Mouse (Mus musculus): ENCODE measurements around the gene Nudt17.

DNA sequence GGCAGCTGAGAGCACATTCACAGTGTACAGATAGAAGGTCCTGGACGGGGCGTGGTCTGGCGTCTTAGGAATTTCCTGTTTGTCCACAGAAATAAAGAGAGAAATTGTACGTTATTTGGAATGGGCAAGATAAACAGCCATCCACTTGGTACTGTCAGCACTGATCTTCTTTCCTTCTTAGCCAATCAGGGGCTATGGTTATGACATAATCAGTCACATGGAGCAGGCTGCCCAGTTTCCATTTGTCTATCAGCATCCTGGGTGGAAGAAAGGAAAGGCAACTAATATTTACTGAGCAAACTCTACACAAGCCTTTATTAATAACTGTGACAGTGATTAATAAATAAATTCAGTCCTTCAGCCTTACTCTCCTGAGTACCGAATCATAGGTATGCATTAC, 5.9 kb upstream of the Nudt17 start:
- TF ChIP-seq GATA1 (IDR thresholded peaks at IDR 0.05; ENCODE audit: borderline replicate concordance, low read length) (no peak), FLI1 (IDR thresholded peaks at IDR 0.05; ENCODE audit: low read length) (no peak)

Measured in megakaryocyte, embryonic 14.5 days (primary cell).